Mouse (Mus musculus) liver, adult 2 months (tissue): ENCODE data around the gene Gpatch2. TPM values are rescaled to one million over a fixed set of nuclear protein-coding genes. Genes with fewer than 3 reads are reported as not detected.

Experiments used
- DNase-seq: peaks from one replicate; pipeline ENCODE4 v3.0.0-alpha.2; 2011; ENCODE audit warnings: low read depth, low spot score; ENCODE audit errors: extremely low read depth
- H3K27ac ChIP-seq: fragments of 200-500 bp; replicated peaks from 2 replicates; pipeline ENCODE4 v1.5.1; 2012; ENCODE audit warnings: low read depth, mild to moderate bottlenecking, control low read depth, inconsistent platforms, low read length; ENCODE audit not compliant: insufficient read depth
- H3K27me3 ChIP-seq: fragments of 200-500 bp; 2 replicates; pipeline ENCODE4 v1.6.1; 2012; ENCODE audit warnings: mild to moderate bottlenecking, moderate library complexity, low read length, inconsistent platforms; ENCODE audit not compliant: control insufficient read depth, insufficient read depth
- H3K36me3 ChIP-seq: fragments of 200-500 bp; 2 replicates; pipeline ENCODE4 v1.6.1; 2012; ENCODE audit warnings: low read length, inconsistent platforms; ENCODE audit not compliant: control insufficient read depth, insufficient read depth
- H3K4me1 ChIP-seq: fragments of 200-500 bp; 2 replicates; pipeline ENCODE4 v1.6.1; 2011; ENCODE audit warnings: low read length; ENCODE audit not compliant: control insufficient read depth, insufficient read depth
- H3K4me3 ChIP-seq: fragments of 200-500 bp; 2 replicates; pipeline ENCODE4 v1.5.1; 2011; ENCODE audit warnings: low read depth, mild to moderate bottlenecking, control low read depth, low read length, moderate library complexity; ENCODE audit not compliant: insufficient read depth
- H3K79me2 ChIP-seq: fragments of 200-500 bp; 2 replicates; pipeline ENCODE4 v1.6.1; 2012; ENCODE audit warnings: inconsistent platforms, mild to moderate bottlenecking, low read length, moderate library complexity; ENCODE audit not compliant: control insufficient read depth, insufficient read depth
- H3K9ac ChIP-seq: fragments of 200-500 bp; 2 replicates; pipeline ENCODE4 v1.6.1; 2012; ENCODE audit warnings: low read depth, mild to moderate bottlenecking, control low read depth, inconsistent platforms, low read length
- CTCF ChIP-seq: fragments of 200-500 bp; IDR thresholded peaks from 2 replicates; pipeline ENCODE4 v1.5.1; 2011; ENCODE audit warnings: low read depth, low read length, control low read depth
- POLR2A ChIP-seq: fragments of 200-500 bp; IDR thresholded peaks from 2 replicates; pipeline ENCODE4 v1.6.1; 2011; ENCODE audit warnings: low read length, control low read depth; ENCODE audit not compliant: insufficient read depth; ENCODE audit errors: extremely low read depth
- WGBS: fragments of 180-500 bp; shearing (Covaris S2); methylation state at CpG from one replicate; pipeline ENCODE4 v1.1.7; 2018; 5-methylcytosine and 5-hydroxymethylcytosine counted together
- polyA plus RNA-seq: library from polyadenylated mRNA; depleted of rRNA; stranded (reverse); fragments of >200 nt; gene quantifications from 2 replicates; pipeline ENCODE4 v1.2.3, GENCODE M21; 2012
- total RNA-seq: library from RNA; depleted of rRNA; stranded (reverse); fragments of >200 nt; gene quantifications from 2 replicates; pipeline ENCODE4 v1.2.3, GENCODE M21; 2014

Gene Gpatch2
- total and polyA plus RNA-seq, 2 experiments: 7.1 to 15.9 TPM

DNA sequence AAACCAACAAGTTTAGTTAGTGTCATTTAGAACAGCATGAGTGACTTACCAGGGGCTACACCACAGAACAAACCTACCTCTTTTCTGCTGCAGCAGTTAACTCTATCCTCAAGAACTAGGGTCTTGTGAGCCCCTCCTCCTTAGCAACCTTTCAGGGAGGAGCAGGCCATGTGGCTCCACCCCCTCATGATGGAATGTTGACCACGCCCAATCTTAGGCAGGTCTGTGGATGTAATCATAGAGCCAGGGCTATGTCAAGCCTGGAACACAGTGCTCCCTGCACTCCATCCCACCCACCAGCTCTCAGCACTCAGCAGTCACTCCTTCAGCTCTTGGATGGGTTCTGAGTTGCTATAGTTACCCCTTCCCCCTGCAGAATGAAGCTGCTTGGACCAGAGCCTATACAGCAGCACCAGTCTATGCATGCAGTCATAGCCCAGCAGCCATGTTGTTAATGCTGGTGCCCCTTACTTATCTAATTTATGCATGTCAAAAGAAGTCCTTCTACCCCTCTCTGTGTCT, 35.5 kb downstream of the Gpatch2 start:
- TF ChIP-seq CTCF: no peak
- no peak for TF ChIP-seq POLR2A
- Histone ChIP-seq H3K9ac (no peak overlapping the region), H3K27ac (no peak overlapping the region), H3K4me3 (no peak overlapping the region), H3K27me3 (no peaks in the 10 kb centered on the region), H3K4me1 (no peaks in the 10 kb centered on the region), H3K36me3 (peaks cover 9% of the 10 kb centered on the region), H3K79me2 (no peaks in the 10 kb centered on the region; the same call in 1 of the 2 replicates)
- DNase-seq: no peak
- 100% methylated on average over 1 of the region's 1 CpGs for WGBS

- Histone ChIP-seq H3K4me1 (no peaks in the 10 kb centered on the region), H3K9ac (no peak overlapping the region), H3K79me2 (no peaks in the 10 kb centered on the region; the same call in 1 of the 2 replicates), H3K36me3 (no peaks in the 10 kb centered on the region), H3K27me3 (no peaks in the 10 kb centered on the region), H3K4me3 (no peak overlapping the region), H3K27ac (no peak overlapping the region)
- no peak for DNase-seq
- WGBS: 92% methylated on average over 4 of the region's 4 CpGs
- TF ChIP-seq POLR2A (no peak), CTCF (no peak)
Observed at GRCm38 (mm10) chr1:187258756-187259155, 43.4 kb downstream of the Gpatch2 start.

- no peaks in the 10 kb centered on the region; the same call in 1 of the 2 replicates for H3K4me1 ChIP-seq
- no peak overlapping the region for H3K4me3 ChIP-seq
- no peaks in the 10 kb centered on the region for H3K27me3 ChIP-seq
- H3K79me2 ChIP-seq: peaks cover 5% of the 10 kb centered on the region; the same call in 1 of the 2 replicates
- no peak overlapping the region for H3K27ac ChIP-seq
- H3K36me3 ChIP-seq: no peaks in the 10 kb centered on the region
- no peak overlapping the region for H3K9ac ChIP-seq
- no peak for DNase-seq
- WGBS: 66% methylated on average over 4 of the region's 4 CpGs
- no peak for TF ChIP-seq POLR2A
- no peak for TF ChIP-seq CTCF
Observed at GRCm38 (mm10) chr1:187267601-187268000, 52.3 kb downstream of the Gpatch2 start.

GRCm38 (mm10) chr1:187270318-187271247, 55.3 kb downstream of the Gpatch2 start:
- Histone ChIP-seq H3K27ac (no peak overlapping the region), H3K9ac (no peak overlapping the region), H3K36me3 (no peaks in the 10 kb centered on the region), H3K79me2 (peaks cover 8% of the 10 kb centered on the region; the same call in 1 of the 2 replicates), H3K4me3 (no peak overlapping the region), H3K27me3 (no peaks in the 10 kb centered on the region), H3K4me1 (no peaks in the 10 kb centered on the region; the same call in 1 of the 2 replicates)
- no peak for DNase-seq
- 87% methylated on average over 10 of the region's 10 CpGs for WGBS
- TF ChIP-seq CTCF (no peak), POLR2A (no peak)

DNA sequence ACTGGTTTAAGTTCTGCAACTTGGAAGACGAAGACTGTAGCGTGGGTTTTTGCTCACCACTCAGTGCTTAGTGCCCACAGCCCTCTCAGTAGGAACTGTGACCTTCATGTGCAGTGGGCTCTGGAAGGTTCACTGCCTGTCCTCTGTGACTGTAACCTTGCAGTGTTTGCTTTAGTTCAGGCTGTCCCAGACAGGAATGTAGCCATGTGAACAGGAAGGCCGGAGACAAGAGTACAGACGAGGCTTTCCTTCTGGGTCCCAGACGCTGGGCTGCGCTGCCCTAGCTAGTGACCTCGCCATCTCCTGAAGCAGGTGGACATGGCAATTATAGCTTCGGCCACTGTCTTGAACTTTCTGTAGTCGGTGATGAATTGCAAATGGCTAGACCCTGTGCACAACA, 62.0 kb downstream of the Gpatch2 start:
- H3K9ac ChIP-seq: no peak overlapping the region
- no peak overlapping the region for H3K4me3 ChIP-seq
- 72% methylated on average over 9 of the region's 9 CpGs for WGBS
- TF ChIP-seq CTCF (no peak), POLR2A (no peak)
- no peak overlapping the region for H3K27ac ChIP-seq
- peak; percentile 17 for DNase-seq
- H3K36me3 ChIP-seq: no peaks in the 10 kb centered on the region
- no peaks in the 10 kb centered on the region for H3K4me1 ChIP-seq
- peaks cover 11% of the 10 kb centered on the region for H3K79me2 ChIP-seq
- H3K27me3 ChIP-seq: no peaks in the 10 kb centered on the region

GRCm38 (mm10) chr1:187278472-187278871, 63.2 kb downstream of the Gpatch2 start:
- 76% methylated on average over 5 of the region's 5 CpGs for WGBS
- TF ChIP-seq POLR2A: no peak
- no peak for TF ChIP-seq CTCF
- no peak overlapping the region for H3K9ac ChIP-seq

More at GRCm38 (mm10) chr1:187278472-187278871, 63.2 kb downstream of the Gpatch2 start:
- Histone ChIP-seq H3K36me3 (no peaks in the 10 kb centered on the region), H3K79me2 (peaks cover 11% of the 10 kb centered on the region), H3K4me3 (no peak overlapping the region), H3K27me3 (no peaks in the 10 kb centered on the region), H3K27ac (no peak overlapping the region), H3K4me1 (no peaks in the 10 kb centered on the region)
- DNase-seq: no peak
